In the genomic region with DNA sequence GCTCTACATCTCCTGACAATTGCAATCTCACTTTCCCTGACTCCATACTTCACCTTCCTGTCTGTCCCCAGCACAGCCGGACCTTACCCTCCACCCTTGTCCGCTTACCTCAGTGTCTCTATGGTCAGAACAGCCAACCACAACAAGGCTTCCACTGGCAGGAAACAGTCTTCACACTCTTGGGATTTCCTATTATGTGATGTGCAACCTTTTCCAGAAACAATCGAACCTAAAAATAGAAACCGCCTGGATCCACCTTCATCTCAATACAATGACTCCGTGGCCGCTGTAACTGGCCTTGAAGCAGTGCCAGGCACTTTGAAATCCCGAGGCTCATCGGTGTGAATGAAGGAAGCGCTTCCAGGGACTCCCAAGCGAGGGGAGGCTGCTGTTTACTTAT, we compare ENCODE assay signal across 9 mouse cellular contexts.
A peak's percentile ranks its signal among the peaks of the same experiment; 100 is the strongest.
DNase-seq lines count a peak whose midpoint lies in the region; ATAC-seq lines count a peak whose summit lies in the region.
"Had no signal": no experiment of that assay in that cellular context is flagged by ENCODE, and none has a peak within 500 bp of the region (broad histone marks: within the 10 kb centered on the region; RNA-seq: fewer than 3 reads in every experiment).

No protein-coding gene starts in this region.

- H3K36me3 ChIP-seq in liver, embryonic 11.5 days (ENCODE audit: control insufficient read depth, insufficient read depth, low read length) = no peaks in the 10 kb centered on the region
- H3K36me3 ChIP-seq: stomach, embryonic 15.5 days had no signal

- 0 out of 2 replicates have a peak, but pooled peaks have one; percentile 34 for ATAC-seq in liver, embryonic 11.5 days (replicated peaks; ENCODE audit: low FRiP score)

- H3K4me3 ChIP-seq in liver, embryonic 11.5 days (ENCODE audit: low read depth, low read length) = no peak overlapping the region
- H3K4me3 ChIP-seq: stomach, embryonic 15.5 days had no signal

- 39% methylated on average over 10 of the region's 10 CpGs for WGBS in liver, embryonic 11.5 days

- no peaks in the 10 kb centered on the region for H3K4me1 ChIP-seq in liver, embryonic 11.5 days (replicated peaks; ENCODE audit: control insufficient read depth, insufficient read depth, low read length)
- H3K4me1 ChIP-seq: stomach, embryonic 15.5 days had no signal

- H3K27ac ChIP-seq in liver, embryonic 11.5 days (ENCODE audit: low read depth, low read length) = no peak overlapping the region
- H3K27ac ChIP-seq: stomach, embryonic 15.5 days had no signal

- no peak overlapping the region for H3K4me2 ChIP-seq in liver, embryonic 11.5 days
- H3K4me2 ChIP-seq: stomach, embryonic 15.5 days had no signal

- no peaks in the 10 kb centered on the region for H3K27me3 ChIP-seq in liver, embryonic 11.5 days (replicated peaks; ENCODE audit: control insufficient read depth, insufficient read depth, low read length)
- H3K27me3 ChIP-seq: stomach, embryonic 15.5 days had no signal

- H3K9ac ChIP-seq in liver, embryonic 11.5 days (ENCODE audit: low read depth, low read length) = no peak overlapping the region
- H3K9ac ChIP-seq: stomach, embryonic 15.5 days had no signal

- DNase-seq in liver, embryonic 11.5 days (ENCODE audit: low spot score) = no peak
- DNase-seq in liver = no peak
- DNase-seq in heart, adult 11 months = peak; percentile 99
- DNase-seq in heart, postnatal 4 days = peak; percentile 62
- peak; percentile 43 for DNase-seq in lung, postnatal 36 days
- DNase-seq in thymus, postnatal 0 days (ENCODE audit: low spot score) = no peak
- DNase-seq in thymus, postnatal 25 days = no peak
- no peak for DNase-seq in layer of hippocampus, postnatal 14 days (ENCODE audit: low spot score in 2 of 2)

- H3K9me3 ChIP-seq in liver, embryonic 11.5 days (ENCODE audit: control insufficient read depth, low read length) = no peaks in the 10 kb centered on the region
- H3K9me3 ChIP-seq: stomach, embryonic 15.5 days had no signal

Comparison
In these comparisons a context has a peak if more than half of its experiments do, and no peak if none do; other contexts are left out.
1. DNase-seq: peak in heart, adult 11 months (single experiment), heart, postnatal 4 days (single experiment) and lung, postnatal 36 days (single experiment); none in liver, embryonic 11.5 days (single experiment), liver (single experiment), thymus, postnatal 0 days (single experiment), thymus, postnatal 25 days (single experiment) and layer of hippocampus, postnatal 14 days (0 of 2).